Mouse (Mus musculus): ENCODE measurements around the gene Vmn2r57. TPM values are rescaled to one million over a fixed set of nuclear protein-coding genes. Genes with fewer than 3 reads are reported as not detected.
A peak's percentile ranks its signal among the peaks of the same experiment; 100 is the strongest.
"Not testable (repeated sequence)": the region's sequence is repeated elsewhere in the genome, so short reads cannot be mapped to it uniquely, and the experiment has no call there.

Vmn2r57 gene
- 0.04 TPM in 2 replicates for polyA plus RNA-seq (2012; rRNA removed)

- not testable (repeated sequence) for H3K4me3 ChIP-seq (ENCODE audit: control insufficient read depth, insufficient read depth, low read length); DNase-seq; H3K36me3 ChIP-seq (ENCODE audit: control insufficient read depth, insufficient read depth, low read length); H3K4me1 ChIP-seq (replicated peaks; ENCODE audit: control insufficient read depth, insufficient read depth, low read length); H3K27ac ChIP-seq (ENCODE audit: control insufficient read depth, insufficient read depth, low read length); H3K27me3 ChIP-seq (ENCODE audit: control insufficient read depth, insufficient read depth, low read length)
- WGBS = 69% methylated on average over 1 of the region's 1 CpGs
These were observed at the start of gene Vmn2r57 for GRCm38 (mm10) chr7:41448596-41448995. Gene Vmn2r57 (minus strand): TSS chr7:41448696.

GRCm38 (mm10) chr7:41497871-41498270 lies 49.4 kb upstream of the Vmn2r57 start:
- WGBS = 98% methylated on average over 2 of the region's 2 CpGs
- TF ChIP-seq CTCF (IDR thresholded peaks at IDR 0.05; ENCODE audit: borderline replicate concordance, control insufficient read depth, extremely low read depth, insufficient read depth, low read length, poor library complexity) (no peak), POLR2A (IDR thresholded peaks at IDR 0.05; ENCODE audit: control insufficient read depth, extremely low read depth, insufficient read depth, low read length, poor library complexity) (no peak)
- no peak overlapping the region for H3K4me3 ChIP-seq (ENCODE audit: control insufficient read depth, insufficient read depth, low read length)
- H3K27me3 ChIP-seq (ENCODE audit: control insufficient read depth, insufficient read depth, low read length) = no peaks in the 10 kb centered on the region
- no peaks in the 10 kb centered on the region for H3K4me1 ChIP-seq (replicated peaks; ENCODE audit: control insufficient read depth, insufficient read depth, low read length)
- H3K27ac ChIP-seq (ENCODE audit: control insufficient read depth, insufficient read depth, low read length) = no peak overlapping the region
- no peaks in the 10 kb centered on the region for H3K36me3 ChIP-seq (ENCODE audit: control insufficient read depth, insufficient read depth, low read length)
- DNase-seq = peak; percentile 29

- 20% methylated on average over 10 of the region's 10 CpGs for WGBS
- H3K36me3 ChIP-seq (ENCODE audit: control insufficient read depth, insufficient read depth, low read length) = no peaks in the 10 kb centered on the region
- H3K27me3 ChIP-seq (ENCODE audit: control insufficient read depth, insufficient read depth, low read length) = no peaks in the 10 kb centered on the region
- TF ChIP-seq POLR2A (IDR thresholded peaks at IDR 0.05; ENCODE audit: control insufficient read depth, extremely low read depth, insufficient read depth, low read length, poor library complexity) (no peak), CTCF (IDR thresholded peaks at IDR 0.05; ENCODE audit: borderline replicate concordance, control insufficient read depth, extremely low read depth, insufficient read depth, low read length, poor library complexity) (no peak)
- H3K4me3 ChIP-seq (ENCODE audit: control insufficient read depth, insufficient read depth, low read length) = no peak overlapping the region
- no peaks in the 10 kb centered on the region for H3K4me1 ChIP-seq (replicated peaks; ENCODE audit: control insufficient read depth, insufficient read depth, low read length)
- no peak for DNase-seq
- H3K27ac ChIP-seq (ENCODE audit: control insufficient read depth, insufficient read depth, low read length) = no peak overlapping the region
These were observed 3.4 kb upstream of the Vmn2r57 start for GRCm38 (mm10) chr7:41451864-41452263.

- no peak overlapping the region for H3K4me3 ChIP-seq (ENCODE audit: control insufficient read depth, insufficient read depth, low read length)
- H3K36me3 ChIP-seq (ENCODE audit: control insufficient read depth, insufficient read depth, low read length) = no peaks in the 10 kb centered on the region
- no peaks in the 10 kb centered on the region for H3K27me3 ChIP-seq (ENCODE audit: control insufficient read depth, insufficient read depth, low read length)
- no peak for TF ChIP-seq CTCF (IDR thresholded peaks at IDR 0.05; ENCODE audit: borderline replicate concordance, control insufficient read depth, extremely low read depth, insufficient read depth, low read length, poor library complexity)
- no peak for TF ChIP-seq POLR2A (IDR thresholded peaks at IDR 0.05; ENCODE audit: control insufficient read depth, extremely low read depth, insufficient read depth, low read length, poor library complexity)
- no peak for DNase-seq
- 81% methylated on average over 4 of the region's 4 CpGs for WGBS
- H3K27ac ChIP-seq (ENCODE audit: control insufficient read depth, insufficient read depth, low read length) = no peak overlapping the region
- H3K4me1 ChIP-seq (replicated peaks; ENCODE audit: control insufficient read depth, insufficient read depth, low read length) = 0 out of 2 replicates have a peak, but pooled peaks cover 2% of the 10 kb centered on the region
These were observed 54.4 kb downstream of the Vmn2r57 start for GRCm38 (mm10) chr7:41394130-41394529.

- Histone ChIP-seq H3K4me1 (replicated peaks; ENCODE audit: control insufficient read depth, insufficient read depth, low read length) (0 out of 2 replicates have a peak, but pooled peaks cover 2% of the 10 kb centered on the region), H3K27me3 (ENCODE audit: control insufficient read depth, insufficient read depth, low read length) (no peaks in the 10 kb centered on the region), H3K27ac (ENCODE audit: control insufficient read depth, insufficient read depth, low read length) (peak within 1 kb of the TSS; percentile 92), H3K36me3 (ENCODE audit: control insufficient read depth, insufficient read depth, low read length) (no peaks in the 10 kb centered on the region), H3K4me3 (ENCODE audit: control insufficient read depth, insufficient read depth, low read length) (peak within 1 kb of the TSS; percentile 86)
- TF ChIP-seq POLR2A (IDR thresholded peaks at IDR 0.05; ENCODE audit: control insufficient read depth, extremely low read depth, insufficient read depth, low read length, poor library complexity) = no peak
- TF ChIP-seq CTCF (IDR thresholded peaks at IDR 0.05; ENCODE audit: borderline replicate concordance, control insufficient read depth, extremely low read depth, insufficient read depth, low read length, poor library complexity) = no peak
- 1% methylated on average over 25 of the region's 25 CpGs for WGBS
- peak; percentile 79 for DNase-seq
These were observed 55.2 kb downstream of the Vmn2r57 start, which contains the start of gene AI987944 for GRCm38 (mm10) chr7:41393048-41393971. Gene AI987944 (minus strand): TSS chr7:41393379.

Other genes starting within 250 kb of the Vmn2r57 start
- 4.3 and 5.1 TPM in 2 replicates for gene AI987944, start 55.3 kb downstream of the Vmn2r57 start, polyA plus RNA-seq (2012; rRNA removed)
- gene Gm20449, start 50.7 kb upstream of the Vmn2r57 start, polyA plus RNA-seq (2012; rRNA removed) = 0.11 and 0.17 TPM in 2 replicates
- gene AW146154, start 51.2 kb upstream of the Vmn2r57 start, polyA plus RNA-seq (2012; rRNA removed) = 9.9 and 10.8 TPM in 2 replicates
- not detected in 2 replicates for gene Gm6871, start 125.0 kb upstream of the Vmn2r57 start, polyA plus RNA-seq (2012; rRNA removed)
- 9.0 and 10.3 TPM in 2 replicates for gene 2610021A01Rik, start 150.5 kb upstream of the Vmn2r57 start, polyA plus RNA-seq (2012; rRNA removed)
- gene Zfp788, start 184.5 kb upstream of the Vmn2r57 start, polyA plus RNA-seq (2012; rRNA removed) = 0.81 and 1.2 TPM in 2 replicates